Mouse (Mus musculus): ENCODE measurements around the gene Swap70. TPM values are rescaled to one million over a fixed set of nuclear protein-coding genes. Genes with fewer than 3 reads are reported as not detected.

Swap70 gene
- polyA plus RNA-seq, 1 experiment from 2014 or later: 22.6 TPM

GRCm38 (mm10) chr7:110286838-110287475, 65.4 kb downstream of the Swap70 start:
- Histone ChIP-seq H3K36me3 (peaks cover 11% of the 10 kb centered on the region), H3K27ac (ENCODE audit: poor library complexity, severe bottlenecking) (peak overlapping the region; percentile 63), H3K4me2 (0 out of 2 replicates have a peak overlapping the region, but pooled peaks have one; percentile 25), H3K4me3 (no peak overlapping the region), H3K27me3 (replicated peaks) (0 out of 2 replicates have a peak, but pooled peaks cover 5% of the 10 kb centered on the region), H3K4me1 (replicated peaks) (peaks cover 31% of the 10 kb centered on the region), H3K9ac (peak overlapping the region; percentile 19; the same call in 1 of the 2 replicates), H3K9me3 (replicated peaks) (peaks cover 4% of the 10 kb centered on the region; the same call in 1 of the 2 replicates)
- ATAC-seq (ENCODE audit: insufficient number of reproducible peaks, low FRiP score): peak; percentile 56
- WGBS: 8% methylated on average over 12 of the region's 12 CpGs

GRCm38 (mm10) chr7:110287476-110288071, 66.1 kb downstream of the Swap70 start:
- H3K27me3 ChIP-seq (replicated peaks): 0 out of 2 replicates have a peak, but pooled peaks cover 5% of the 10 kb centered on the region
- WGBS: 17% methylated on average over 8 of the region's 8 CpGs
- no peak overlapping the region for H3K4me3 ChIP-seq
- ATAC-seq (ENCODE audit: insufficient number of reproducible peaks, low FRiP score): peak; percentile 64
- peaks cover 10% of the 10 kb centered on the region; the same call in 1 of the 2 replicates for H3K9me3 ChIP-seq (replicated peaks)
- H3K4me1 ChIP-seq (replicated peaks): peaks cover 31% of the 10 kb centered on the region
- H3K27ac ChIP-seq (ENCODE audit: poor library complexity, severe bottlenecking): peak overlapping the region; percentile 63
- peak overlapping the region; percentile 19; the same call in 1 of the 2 replicates for H3K9ac ChIP-seq
- H3K4me2 ChIP-seq: 0 out of 2 replicates have a peak overlapping the region, but pooled peaks have one; percentile 25
- peaks cover 6% of the 10 kb centered on the region for H3K36me3 ChIP-seq

GRCm38 (mm10) chr7:110288191-110288604, 66.7 kb downstream of the Swap70 start:
- Histone ChIP-seq H3K4me1 (replicated peaks) (peaks cover 31% of the 10 kb centered on the region), H3K9me3 (replicated peaks) (peaks cover 10% of the 10 kb centered on the region; the same call in 1 of the 2 replicates), H3K27ac (ENCODE audit: poor library complexity, severe bottlenecking) (peak overlapping the region; percentile 63), H3K4me3 (no peak overlapping the region), H3K36me3 (peaks cover 3% of the 10 kb centered on the region; the same call in 1 of the 2 replicates), H3K27me3 (replicated peaks) (0 out of 2 replicates have a peak, but pooled peaks cover 5% of the 10 kb centered on the region), H3K4me2 (no peak overlapping the region), H3K9ac (no peak overlapping the region)
- WGBS: 75% methylated on average over 4 of the region's 4 CpGs
- no peak for ATAC-seq (ENCODE audit: insufficient number of reproducible peaks, low FRiP score)

GRCm38 (mm10) chr7:110288731-110289191, 67.2 kb downstream of the Swap70 start:
- no peak overlapping the region for H3K4me2 ChIP-seq
- H3K27ac ChIP-seq (ENCODE audit: poor library complexity, severe bottlenecking): peak overlapping the region; percentile 63
- ATAC-seq (ENCODE audit: insufficient number of reproducible peaks, low FRiP score): peak; percentile 39; the same call in 1 of the 2 replicates

GRCm38 (mm10) chr7:110289647-110290046, 68.1 kb downstream of the Swap70 start:
- Histone ChIP-seq H3K36me3 (peaks cover 3% of the 10 kb centered on the region; the same call in 1 of the 2 replicates), H3K27me3 (replicated peaks) (0 out of 2 replicates have a peak, but pooled peaks cover 5% of the 10 kb centered on the region), H3K4me1 (replicated peaks) (peaks cover 31% of the 10 kb centered on the region), H3K9me3 (replicated peaks) (peaks cover 10% of the 10 kb centered on the region; the same call in 1 of the 2 replicates), H3K4me3 (no peak overlapping the region), H3K4me2 (no peak overlapping the region), H3K27ac (ENCODE audit: poor library complexity, severe bottlenecking) (no peak overlapping the region), H3K9ac (no peak overlapping the region)
- 71% methylated on average over 4 of the region's 4 CpGs for WGBS
- ATAC-seq (ENCODE audit: insufficient number of reproducible peaks, low FRiP score): no peak

More at GRCm38 (mm10) chr7:110288731-110289191, 67.2 kb downstream of the Swap70 start:
- Histone ChIP-seq H3K4me1 (replicated peaks) (peaks cover 31% of the 10 kb centered on the region), H3K9ac (peak overlapping the region; percentile 45; the same call in 1 of the 2 replicates), H3K27me3 (replicated peaks) (0 out of 2 replicates have a peak, but pooled peaks cover 5% of the 10 kb centered on the region), H3K9me3 (replicated peaks) (peaks cover 10% of the 10 kb centered on the region; the same call in 1 of the 2 replicates), H3K4me3 (no peak overlapping the region), H3K36me3 (peaks cover 3% of the 10 kb centered on the region; the same call in 1 of the 2 replicates)
- WGBS: 38% methylated on average over 6 of the region's 6 CpGs

GRCm38 (mm10) chr7:110296889-110297603, 75.5 kb downstream of the Swap70 start:
- Histone ChIP-seq H3K4me3 (no peak overlapping the region), H3K4me2 (peak overlapping the region; percentile 27; the same call in 1 of the 2 replicates)

GRCm38 (mm10) chr7:110297611-110298010, 76.1 kb downstream of the Swap70 start:
- Histone ChIP-seq H3K4me3 (no peak overlapping the region), H3K27me3 (replicated peaks) (no peaks in the 10 kb centered on the region), H3K36me3 (no peaks in the 10 kb centered on the region), H3K9me3 (replicated peaks) (no peaks in the 10 kb centered on the region; the same call in 1 of the 2 replicates), H3K27ac (ENCODE audit: poor library complexity, severe bottlenecking) (peak overlapping the region; percentile 92), H3K4me2 (no peak overlapping the region), H3K9ac (0 out of 2 replicates have a peak overlapping the region, but pooled peaks have one; percentile 17), H3K4me1 (replicated peaks) (peaks cover 28% of the 10 kb centered on the region)
- ATAC-seq (ENCODE audit: insufficient number of reproducible peaks, low FRiP score): no peak
- WGBS: 38% methylated on average over 4 of the region's 4 CpGs

More at GRCm38 (mm10) chr7:110296889-110297603, 75.5 kb downstream of the Swap70 start:
- Histone ChIP-seq H3K27me3 (replicated peaks) (no peaks in the 10 kb centered on the region), H3K9ac (0 out of 2 replicates have a peak overlapping the region, but pooled peaks have one; percentile 17), H3K4me1 (replicated peaks) (peaks cover 28% of the 10 kb centered on the region), H3K36me3 (no peaks in the 10 kb centered on the region), H3K9me3 (replicated peaks) (peaks cover 5% of the 10 kb centered on the region; the same call in 1 of the 2 replicates), H3K27ac (ENCODE audit: poor library complexity, severe bottlenecking) (peak overlapping the region; percentile 92)
- WGBS: 14% methylated on average over 17 of the region's 17 CpGs
- ATAC-seq (ENCODE audit: insufficient number of reproducible peaks, low FRiP score): peak; percentile 90

- H3K27ac ChIP-seq (ENCODE audit: poor library complexity, severe bottlenecking): peak overlapping the region; percentile 92
- peaks cover 28% of the 10 kb centered on the region for H3K4me1 ChIP-seq (replicated peaks)
- no peaks in the 10 kb centered on the region for H3K27me3 ChIP-seq (replicated peaks)
- 81% methylated on average over 7 of the region's 7 CpGs for WGBS
- ATAC-seq (ENCODE audit: insufficient number of reproducible peaks, low FRiP score): no peak
- no peaks in the 10 kb centered on the region for H3K9me3 ChIP-seq (replicated peaks)
- H3K36me3 ChIP-seq: no peaks in the 10 kb centered on the region
- no peak overlapping the region for H3K9ac ChIP-seq
- H3K4me3 ChIP-seq: no peak overlapping the region
- H3K4me2 ChIP-seq: no peak overlapping the region
Observed at GRCm38 (mm10) chr7:110298090-110298489, 76.6 kb downstream of the Swap70 start.

- 77% methylated on average over 17 of the region's 17 CpGs for WGBS
- Histone ChIP-seq H3K36me3 (no peaks in the 10 kb centered on the region), H3K9me3 (replicated peaks) (no peaks in the 10 kb centered on the region), H3K27me3 (replicated peaks) (no peaks in the 10 kb centered on the region), H3K4me1 (replicated peaks) (peaks cover 28% of the 10 kb centered on the region), H3K27ac (ENCODE audit: poor library complexity, severe bottlenecking) (no peak overlapping the region), H3K4me3 (no peak overlapping the region), H3K4me2 (no peak overlapping the region), H3K9ac (no peak overlapping the region)
- no peak for ATAC-seq (ENCODE audit: insufficient number of reproducible peaks, low FRiP score)
Observed at GRCm38 (mm10) chr7:110298739-110299410, 77.4 kb downstream of the Swap70 start.

GRCm38 (mm10) chr7:110302886-110303285, 81.4 kb downstream of the Swap70 start:
- no peak for ATAC-seq (ENCODE audit: insufficient number of reproducible peaks, low FRiP score)
- H3K36me3 ChIP-seq: peaks cover 2% of the 10 kb centered on the region; the same call in 1 of the 2 replicates
- no peak overlapping the region for H3K4me3 ChIP-seq
- H3K27me3 ChIP-seq (replicated peaks): no peaks in the 10 kb centered on the region
- no peak overlapping the region for H3K9ac ChIP-seq
- H3K27ac ChIP-seq (ENCODE audit: poor library complexity, severe bottlenecking): no peak overlapping the region
- peaks cover 12% of the 10 kb centered on the region for H3K4me1 ChIP-seq (replicated peaks)
- WGBS: 65% methylated on average over 6 of the region's 6 CpGs
- H3K4me2 ChIP-seq: no peak overlapping the region
- no peaks in the 10 kb centered on the region for H3K9me3 ChIP-seq (replicated peaks)
